Mouse (Mus musculus) forebrain, postnatal 0 days (tissue): ENCODE measurements around the gene Cdh26. TPM values are rescaled to one million over a fixed set of nuclear protein-coding genes. Genes with fewer than 3 reads are reported as not detected.
A peak's percentile ranks its signal among the peaks of the same experiment; 100 is the strongest.

Experiments used
- ATAC-seq: fragments of 200-750 bp; cut with Nextera tagmentation; 2 replicates; pipeline ENCODE4 v1.8.0; 2017; ENCODE audit warnings: mild to moderate bottlenecking, moderate library complexity
- DNase-seq: peaks from one replicate; pipeline ENCODE4 v3.0.0-alpha.2; 2015
- H3K27ac ChIP-seq: fragments of 300-500 bp; sonication (generic); 2 replicates; pipeline ENCODE4 v1.5.1; 2014; ENCODE audit warnings: low read depth, mild to moderate bottlenecking, antibody characterized with exemption, low read length, moderate library complexity, mixed read lengths
- H3K27me3 ChIP-seq: fragments of 300-500 bp; sonication (generic); 2 replicates; pipeline ENCODE4 v1.6.1; 2014; ENCODE audit warnings: mild to moderate bottlenecking, low read length, mixed read lengths; ENCODE audit not compliant: insufficient read depth
- H3K36me3 ChIP-seq: fragments of 300-500 bp; sonication (generic); 2 replicates; pipeline ENCODE4 v1.6.1; 2014; ENCODE audit warnings: mild to moderate bottlenecking, moderate library complexity; ENCODE audit not compliant: insufficient read depth
- H3K4me1 ChIP-seq: fragments of 300-500 bp; sonication (generic); 2 replicates; pipeline ENCODE4 v1.6.1; 2014; ENCODE audit warnings: antibody characterized with exemption; ENCODE audit not compliant: insufficient read depth
- H3K4me2 ChIP-seq: fragments of 300-500 bp; sonication (generic); 2 replicates; pipeline ENCODE4 v1.6.1; 2014; ENCODE audit warnings: low read depth, mild to moderate bottlenecking, moderate library complexity
- H3K4me3 ChIP-seq: fragments of 300-500 bp; sonication (generic); 2 replicates; pipeline ENCODE4 v1.5.1; 2014; ENCODE audit warnings: low read depth, low read length, mixed read lengths
- H3K9ac ChIP-seq: fragments of 300-500 bp; sonication (generic); 2 replicates; pipeline ENCODE4 v1.6.1; 2014; ENCODE audit warnings: mild to moderate bottlenecking
- H3K9me3 ChIP-seq: fragments of 300-500 bp; sonication (generic); 2 replicates; pipeline ENCODE4 v1.6.1; 2016; ENCODE audit warnings: low read length
- CTCF ChIP-seq: sonication (generic); IDR thresholded peaks from 2 replicates; pipeline ENCODE4 v1.5.1; 2016; ENCODE audit warnings: antibody characterized with exemption, control low read depth, low read depth
- WGBS: fragments of 180-500 bp; shearing (Covaris S2); extraction: QIAGEN DNeasy Blood & Tissue Kit; methylation state at CpG from one replicate; pipeline ENCODE4 v1.1.7; 2014; 5-methylcytosine and 5-hydroxymethylcytosine counted together
- polyA plus RNA-seq: library from polyadenylated mRNA; unstranded; fragments of >200 nt; fragmentation: Nextera tagmentation; extraction: Ambion mirVana; gene quantifications from 2 replicates; pipeline ENCODE4 v1.2.1, GENCODE M21; 2015
- total RNA-seq: library from RNA; depleted of rRNA; stranded (reverse); fragments of >200 nt; gene quantifications from 2 replicates; pipeline ENCODE4 v1.2.3, GENCODE M21; 2014

Cdh26 gene
- total and polyA plus RNA-seq, 2 experiments from 2014 or later, result 0.10 to 0.44 TPM

- no peak for ATAC-seq
These were observed 72.1 kb downstream of the Cdh26 start for GRCm38 (mm10) chr2:178502469-178502868.

DNA sequence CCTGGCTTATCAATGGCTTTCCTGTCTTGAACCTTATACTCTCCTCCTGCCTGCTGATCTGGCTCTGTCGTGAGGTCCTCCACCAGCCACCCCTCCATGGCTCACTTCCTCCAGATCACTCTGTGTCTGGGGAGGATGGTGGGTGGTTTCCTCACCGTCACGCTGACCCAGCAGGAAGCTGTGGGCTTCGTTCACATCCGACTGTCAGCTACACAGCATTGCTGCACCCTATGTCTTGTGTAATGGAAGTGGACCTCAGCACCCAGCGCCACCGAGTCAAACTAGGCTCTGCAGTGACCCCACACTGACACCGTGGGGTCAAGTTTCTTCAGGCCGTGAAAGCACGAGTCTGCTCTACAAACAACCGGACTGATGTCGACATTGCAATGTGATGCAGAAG, 75.7 kb downstream of the Cdh26 start:
- 79% methylated on average over 12 of the region's 12 CpGs for WGBS
- ATAC-seq, result no peak
- Histone ChIP-seq H3K4me2 (no peak overlapping the region), H3K27ac (no peak overlapping the region), H3K9me3 (no peaks in the 10 kb centered on the region), H3K4me1 (0 out of 2 replicates have a peak, but pooled peaks cover 3% of the 10 kb centered on the region), H3K36me3 (no peaks in the 10 kb centered on the region), H3K27me3 (no peaks in the 10 kb centered on the region), H3K4me3 (no peak overlapping the region), H3K9ac (no peak overlapping the region)
- DNase-seq, result no peak
- no peak for TF ChIP-seq CTCF

More at GRCm38 (mm10) chr2:178502469-178502868, 72.1 kb downstream of the Cdh26 start:
- Histone ChIP-seq H3K27ac (no peak overlapping the region), H3K9ac (no peak overlapping the region), H3K4me1 (no peaks in the 10 kb centered on the region), H3K36me3 (no peaks in the 10 kb centered on the region), H3K27me3 (no peaks in the 10 kb centered on the region), H3K4me2 (no peak overlapping the region), H3K4me3 (no peak overlapping the region), H3K9me3 (no peaks in the 10 kb centered on the region)
- TF ChIP-seq CTCF, result no peak
- no peak for DNase-seq
- 34% methylated on average over 10 of the region's 10 CpGs for WGBS

- peak; percentile 97 for TF ChIP-seq CTCF
- Histone ChIP-seq H3K9me3 (no peaks in the 10 kb centered on the region), H3K4me1 (0 out of 2 replicates have a peak, but pooled peaks cover 3% of the 10 kb centered on the region), H3K4me3 (no peak overlapping the region), H3K27ac (peak overlapping the region; percentile 29; the same call in 1 of the 2 replicates), H3K9ac (no peak overlapping the region), H3K36me3 (no peaks in the 10 kb centered on the region), H3K27me3 (no peaks in the 10 kb centered on the region), H3K4me2 (no peak overlapping the region)
- DNase-seq (peak; percentile 92), ATAC-seq (peak; percentile 82)
- WGBS, result 48% methylated on average over 6 of the region's 6 CpGs
These were observed 77.2 kb downstream of the Cdh26 start for GRCm38 (mm10) chr2:178507379-178508014.

DNA sequence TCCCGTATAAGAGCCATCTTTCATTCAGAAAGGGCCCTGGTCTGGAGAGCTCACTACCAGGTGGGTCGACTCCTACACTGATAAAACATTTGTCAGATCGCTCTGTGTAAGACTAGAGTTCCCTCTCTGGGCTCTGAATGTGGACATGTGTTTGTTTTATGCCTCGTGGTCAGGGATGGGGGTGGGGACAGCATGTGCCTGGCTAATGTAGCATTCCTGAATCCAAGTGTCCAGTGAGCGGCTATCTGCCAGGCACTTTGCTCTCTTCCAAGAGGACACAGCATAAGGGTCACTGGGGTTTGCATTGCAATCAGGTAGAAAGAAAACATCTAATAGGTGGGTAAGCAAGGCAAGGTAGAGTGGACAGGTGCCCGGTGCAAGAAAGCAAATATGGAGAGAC, 77.9 kb downstream of the Cdh26 start:
- no peak for TF ChIP-seq CTCF
- Histone ChIP-seq H3K9me3 (no peaks in the 10 kb centered on the region), H3K4me1 (0 out of 2 replicates have a peak, but pooled peaks cover 3% of the 10 kb centered on the region), H3K27me3 (no peaks in the 10 kb centered on the region), H3K27ac (no peak overlapping the region), H3K9ac (no peak overlapping the region), H3K36me3 (no peaks in the 10 kb centered on the region), H3K4me2 (no peak overlapping the region), H3K4me3 (no peak overlapping the region)
- ATAC-seq, result no peak
- no peak for DNase-seq
- WGBS, result 86% methylated on average over 6 of the region's 6 CpGs

GRCm38 (mm10) chr2:178513043-178513442, 82.7 kb downstream of the Cdh26 start:
- Histone ChIP-seq H3K27ac (0 out of 2 replicates have a peak overlapping the region, but pooled peaks have one; percentile 23), H3K4me2 (no peak overlapping the region), H3K9ac (no peak overlapping the region), H3K9me3 (no peaks in the 10 kb centered on the region), H3K4me3 (no peak overlapping the region), H3K27me3 (no peaks in the 10 kb centered on the region), H3K4me1 (0 out of 2 replicates have a peak, but pooled peaks cover 3% of the 10 kb centered on the region), H3K36me3 (no peaks in the 10 kb centered on the region)
- no peak for TF ChIP-seq CTCF
- 83% methylated on average over 4 of the region's 4 CpGs for WGBS
- no peak for ATAC-seq
- DNase-seq, result no peak

DNA sequence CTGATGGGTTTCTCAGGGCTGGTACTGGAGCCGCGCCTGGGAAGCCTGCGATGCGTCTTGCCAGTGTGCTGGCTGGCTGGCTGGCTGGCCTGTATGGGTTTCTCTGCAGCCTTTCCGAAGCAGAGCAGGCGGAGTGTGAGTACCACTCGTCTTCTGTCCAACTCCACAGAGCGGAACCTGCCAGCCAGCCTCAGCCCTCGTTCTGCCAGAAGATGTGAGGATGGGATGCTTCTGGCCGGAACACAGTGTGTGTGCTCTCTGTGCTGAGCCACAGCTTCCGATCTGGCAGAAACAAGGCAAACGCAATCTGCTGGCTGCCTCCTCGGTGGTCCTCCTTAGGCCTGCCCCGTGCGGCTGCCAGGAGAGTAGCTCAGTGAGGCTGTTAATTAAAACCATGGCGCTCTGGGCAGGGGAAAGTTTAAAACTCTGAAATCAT, 83.3 kb downstream of the Cdh26 start:
- WGBS, result 39% methylated on average over 16 of the region's 16 CpGs
- Histone ChIP-seq H3K4me3 (no peak overlapping the region), H3K4me2 (no peak overlapping the region), H3K27ac (peak overlapping the region; percentile 23; the same call in 1 of the 2 replicates), H3K36me3 (no peaks in the 10 kb centered on the region), H3K27me3 (no peaks in the 10 kb centered on the region), H3K9me3 (no peaks in the 10 kb centered on the region), H3K4me1 (0 out of 2 replicates have a peak, but pooled peaks cover 3% of the 10 kb centered on the region), H3K9ac (no peak overlapping the region)
- DNase-seq (peak; percentile 80), ATAC-seq (peak; percentile 91)
- peak; percentile 19; the same call in 1 of the 2 replicates for TF ChIP-seq CTCF

- 79% methylated on average over 5 of the region's 5 CpGs for WGBS
- Histone ChIP-seq H3K4me2 (no peak overlapping the region), H3K36me3 (no peaks in the 10 kb centered on the region), H3K4me1 (0 out of 2 replicates have a peak, but pooled peaks cover 3% of the 10 kb centered on the region), H3K9ac (no peak overlapping the region), H3K27me3 (no peaks in the 10 kb centered on the region), H3K4me3 (no peak overlapping the region), H3K9me3 (no peaks in the 10 kb centered on the region), H3K27ac (no peak overlapping the region)
- 0 out of 2 replicates have a peak, but pooled peaks have one; percentile 22 for TF ChIP-seq CTCF
- ATAC-seq (no peak), DNase-seq (no peak)
These were observed 86.1 kb downstream of the Cdh26 start for GRCm38 (mm10) chr2:178516421-178516820.
